Mouse (Mus musculus) ES-E14 (cell line): ENCODE measurements around the gene Rpain. TPM values are rescaled to one million over a fixed set of nuclear protein-coding genes. Genes with fewer than 3 reads are reported as not detected.

ENCODE experiments used
- DNase-seq: peaks from one replicate; pipeline ENCODE4 v3.0.0-alpha.2; 2013; ENCODE audit warnings: low read depth, low spot score
- H3K27ac ChIP-seq: 2 replicates; pipeline ENCODE4 v1.5.1; 2012; ENCODE audit warnings: low read depth, mild to moderate bottlenecking, low read length, moderate library complexity, mixed read lengths; ENCODE audit not compliant: poor library complexity, insufficient read depth, severe bottlenecking
- H3K36me3 ChIP-seq: 2 replicates; pipeline ENCODE4 v1.6.1; 2012; ENCODE audit warnings: mild to moderate bottlenecking, low read length, moderate library complexity, mixed read lengths; ENCODE audit not compliant: control insufficient read depth, poor library complexity, insufficient read depth, severe bottlenecking
- H3K4me1 ChIP-seq, 2 experiments: fragments of 150-350 bp in 1 of 2; sonication (generic) in 1 of 2; 2 replicates each; pipeline ENCODE4 v1.6.1; 2012; ENCODE audit warnings: low read length in 2 of 2, mild to moderate bottlenecking in 1 of 2, mixed read lengths in 1 of 2; ENCODE audit not compliant: control insufficient read depth in 2 of 2, insufficient read depth in 2 of 2, poor library complexity in 1 of 2
- H3K4me3 ChIP-seq, 2 experiments: fragments of 150-350 bp in 1 of 2; sonication (generic) in 1 of 2; 2 replicates each; pipeline ENCODE4 v1.5.1; 2012; ENCODE audit warnings: low read length in 2 of 2, low read depth in 1 of 2, mild to moderate bottlenecking in 1 of 2, mixed read lengths in 1 of 2; ENCODE audit not compliant: insufficient read depth in 1 of 2, poor library complexity in 1 of 2, severe bottlenecking in 1 of 2
- H3K9ac ChIP-seq: 2 replicates; pipeline ENCODE4 v1.6.1; 2012; ENCODE audit warnings: low read depth, mild to moderate bottlenecking, low read length, mixed read lengths; ENCODE audit not compliant: poor library complexity, insufficient read depth, severe bottlenecking
- H3K9me3 ChIP-seq: fragments of 150-350 bp; sonication (generic); 2 replicates; pipeline ENCODE4 v1.6.1; 2012; ENCODE audit warnings: low read depth, mild to moderate bottlenecking, low read length; ENCODE audit not compliant: control insufficient read depth, insufficient read depth
- CHD2 ChIP-seq: IDR thresholded peaks from 2 replicates; pipeline ENCODE4 v1.6.1; 2014; ENCODE audit warnings: mild to moderate bottlenecking, low read depth, low read length, inconsistent platforms
- HCFC1 ChIP-seq: IDR thresholded peaks from 2 replicates; pipeline ENCODE4 v1.6.1; 2012; ENCODE audit warnings: low read length, inconsistent platforms, borderline replicate concordance; ENCODE audit not compliant: insufficient read depth
- MAFK ChIP-seq: IDR thresholded peaks from 2 replicates; pipeline ENCODE4 v1.6.1; 2014; ENCODE audit warnings: mild to moderate bottlenecking, low read depth, low read length, inconsistent platforms; ENCODE audit not compliant: insufficient read depth
- ZC3H11A ChIP-seq: IDR thresholded peaks from 2 replicates; pipeline ENCODE4 v1.6.1; 2012; ENCODE audit warnings: low read depth, mild to moderate bottlenecking, inconsistent platforms, low read length, borderline replicate concordance
- ZNF384 ChIP-seq: IDR thresholded peaks from 2 replicates; pipeline ENCODE4 v1.6.1; 2012; ENCODE audit warnings: low read depth, low read length, inconsistent platforms
- in situ Hi-C, 2 experiments: fragments of 600-800 bp; cut with MboI; formaldehyde crosslinking; loops; one replicate each; pipeline ENCODE4 v1.15.1; 2025; ENCODE audit warnings: low sequenced_read_pairs in 2 of 2, inconsistent platforms in 1 of 2; ENCODE audit not compliant: unreplicated experiment in 2 of 2
- total RNA-seq: library from RNA; depleted of rRNA; stranded (reverse); fragments of 300-350 nt; gene quantifications from 2 replicates; pipeline ENCODE4 v1.2.3, GENCODE M21; 2012

The Rpain gene
- total RNA-seq, 1 experiment = 58.6 TPM

GRCm38 (mm10) chr11:71004316-71004773 is 34.3 kb downstream of the Rpain start, which contains the start of gene Dhx33:
TSS of gene Dhx33 (minus strand) at chr11:71004437.
- no peaks in the 10 kb centered on the region; a peak in 1 of 4 replicates for H3K4me1 ChIP-seq
- no peak within 1 kb of the TSS for H3K27ac ChIP-seq
- in situ Hi-C loops = no loop called here
- H3K9me3 ChIP-seq = no peaks in the 10 kb centered on the region
- TF ChIP-seq ZC3H11A = no peak
- TF ChIP-seq HCFC1 = peak; percentile 99
- peak; percentile 81 for TF ChIP-seq CHD2
- peak; percentile 97 for DNase-seq
- H3K4me3 ChIP-seq = peak within 1 kb of the TSS; percentile 86 to 92
- H3K9ac ChIP-seq = peak within 1 kb of the TSS; percentile 86
- H3K36me3 ChIP-seq = peaks cover 9% of the 10 kb centered on the region

GRCm38 (mm10) chr11:71005046-71005445 is 35.0 kb downstream of the Rpain start:
- TF ChIP-seq ZC3H11A (no peak), MAFK (no peak), CHD2 (no peak), ZNF384 (no peak), HCFC1 (no peak)
- peaks cover 7% of the 10 kb centered on the region; the same call in 1 of the 2 replicates for H3K36me3 ChIP-seq
- in situ Hi-C loops = no loop called here
- H3K9ac ChIP-seq = no peak overlapping the region
- DNase-seq = no peak
- no peak overlapping the region for H3K27ac ChIP-seq
- no peaks in the 10 kb centered on the region; a peak in 1 of 4 replicates for H3K4me1 ChIP-seq
- H3K9me3 ChIP-seq = no peaks in the 10 kb centered on the region
- H3K4me3 ChIP-seq = peak overlapping the region in 1 of 2 experiments; percentile 22; a peak in 1 of 4 replicates

- H3K9ac ChIP-seq = no peak overlapping the region
- in situ Hi-C loops = no loop called here
- H3K27ac ChIP-seq = no peak overlapping the region
- no peaks in the 10 kb centered on the region; a peak in 1 of 4 replicates for H3K4me1 ChIP-seq
- no peak for TF ChIP-seq CHD2
- no peak for TF ChIP-seq MAFK
- no peak for TF ChIP-seq ZNF384
- TF ChIP-seq ZC3H11A = no peak
- TF ChIP-seq HCFC1 = no peak
- H3K9me3 ChIP-seq = no peaks in the 10 kb centered on the region
- no peak for DNase-seq
- H3K4me3 ChIP-seq = no peak overlapping the region
- peaks cover 12% of the 10 kb centered on the region for H3K36me3 ChIP-seq
Measured at GRCm38 (mm10) chr11:71007026-71007425, 37.0 kb downstream of the Rpain start.

- peaks cover 16% of the 10 kb centered on the region for H3K36me3 ChIP-seq
- no peaks in the 10 kb centered on the region for H3K9me3 ChIP-seq
- no peak overlapping the region for H3K9ac ChIP-seq
- no peak overlapping the region for H3K27ac ChIP-seq
- in situ Hi-C loops = no loop called here
- no peak for TF ChIP-seq CHD2
- no peak for TF ChIP-seq HCFC1
- no peak overlapping the region for H3K4me3 ChIP-seq
- H3K4me1 ChIP-seq = no peaks in the 10 kb centered on the region
- DNase-seq = no peak
Measured at GRCm38 (mm10) chr11:71007831-71008230, 37.8 kb downstream of the Rpain start.

GRCm38 (mm10) chr11:71008321-71008720 is 38.3 kb downstream of the Rpain start:
- in situ Hi-C loops = no loop called here
- H3K9ac ChIP-seq = no peak overlapping the region
- H3K36me3 ChIP-seq = peaks cover 16% of the 10 kb centered on the region
- H3K4me1 ChIP-seq = no peaks in the 10 kb centered on the region
- DNase-seq = no peak
- no peak overlapping the region for H3K27ac ChIP-seq
- TF ChIP-seq CHD2 = no peak
- no peak for TF ChIP-seq MAFK
- no peak for TF ChIP-seq ZNF384
- no peak for TF ChIP-seq HCFC1
- H3K9me3 ChIP-seq = no peaks in the 10 kb centered on the region
- no peak overlapping the region for H3K4me3 ChIP-seq
